Mouse (Mus musculus): ENCODE data around the gene Prrc2a.

Gene Prrc2a

GRCm38 (mm10) chr17:35190096-35190495 lies 25.4 kb upstream of the Prrc2a start:
- peak; percentile 79 for DNase-seq (ENCODE audit: low read depth, low spot score)

GRCm38 (mm10) chr17:35189186-35189585 lies 24.5 kb upstream of the Prrc2a start:
- peak; percentile 71 for DNase-seq (ENCODE audit: low read depth, low spot score)

GRCm38 (mm10) chr17:35187959-35188610 lies 23.4 kb upstream of the Prrc2a start, which contains the start of gene Lst1:
Gene Lst1 (minus strand): TSS chr17:35188439.
- DNase-seq (ENCODE audit: low read depth, low spot score) = peak; percentile 90

GRCm38 (mm10) chr17:35187345-35187744 lies 22.6 kb upstream of the Prrc2a start:
- DNase-seq (ENCODE audit: low read depth, low spot score) = peak; percentile 69

GRCm38 (mm10) chr17:35186681-35187080 lies 22.0 kb upstream of the Prrc2a start:
- DNase-seq (ENCODE audit: low read depth, low spot score) = peak; percentile 91

GRCm38 (mm10) chr17:35185639-35186611 lies 21.2 kb upstream of the Prrc2a start:
- peak; percentile 91 for DNase-seq (ENCODE audit: low read depth, low spot score)

- no peak for DNase-seq (ENCODE audit: low read depth, low spot score)
These were observed 15.4 kb upstream of the Prrc2a start for GRCm38 (mm10) chr17:35180093-35180492.

- DNase-seq (ENCODE audit: low read depth, low spot score) = peak; percentile 85
These were observed 13.8 kb upstream of the Prrc2a start for GRCm38 (mm10) chr17:35178528-35178927.

GRCm38 (mm10) chr17:35175968-35176367 lies 11.3 kb upstream of the Prrc2a start, which contains the start of gene Aif1:
Gene Aif1 (minus strand): TSS chr17:35176068.
- DNase-seq (ENCODE audit: low read depth, low spot score) = no peak

GRCm38 (mm10) chr17:35175382-35175781 lies 10.7 kb upstream of the Prrc2a start:
- no peak for DNase-seq (ENCODE audit: low read depth, low spot score)

GRCm38 (mm10) chr17:35174201-35174977 lies 9.7 kb upstream of the Prrc2a start:
- peak; percentile 74 for DNase-seq (ENCODE audit: low read depth, low spot score)

- peak; percentile 91 for DNase-seq (ENCODE audit: low read depth, low spot score)
These were observed 8.6 kb upstream of the Prrc2a start for GRCm38 (mm10) chr17:35173329-35173728.

GRCm38 (mm10) chr17:35172445-35173234 lies 7.9 kb upstream of the Prrc2a start:
- DNase-seq (ENCODE audit: low read depth, low spot score) = peak; percentile 73

GRCm38 (mm10) chr17:35168541-35169207 lies 4.0 kb upstream of the Prrc2a start:
- DNase-seq (ENCODE audit: low read depth, low spot score) = peak; percentile 84

- no peak for DNase-seq (ENCODE audit: low read depth, low spot score)
These were observed 3.1 kb upstream of the Prrc2a start for GRCm38 (mm10) chr17:35167794-35168193.

GRCm38 (mm10) chr17:35166352-35167035 lies 1.8 kb upstream of the Prrc2a start:
- peak; percentile 88 for DNase-seq (ENCODE audit: low read depth, low spot score)

- DNase-seq (ENCODE audit: low read depth, low spot score) = peak; percentile 35
These were observed 906 bp upstream of the Prrc2a start for GRCm38 (mm10) chr17:35165451-35166155.

- peak; percentile 33 for DNase-seq (ENCODE audit: low read depth, low spot score)
These were observed 504 bp downstream of the Prrc2a start for GRCm38 (mm10) chr17:35164218-35164567.
